Mouse (Mus musculus) spleen, postnatal 36 days (tissue): ENCODE data around the gene Runx1.

ENCODE experiments used
- DNase-seq, 2 experiments: peaks; one replicate each; pipeline ENCODE4 v3.0.0; 2022; ENCODE audit warnings: low spot score in 2 of 2, mixed read lengths in 1 of 2

The Runx1 gene

GRCm38 (mm10) chr16:92656750-92657149, 169.2 kb downstream of the Runx1 start:
- no peak for DNase-seq

DNA sequence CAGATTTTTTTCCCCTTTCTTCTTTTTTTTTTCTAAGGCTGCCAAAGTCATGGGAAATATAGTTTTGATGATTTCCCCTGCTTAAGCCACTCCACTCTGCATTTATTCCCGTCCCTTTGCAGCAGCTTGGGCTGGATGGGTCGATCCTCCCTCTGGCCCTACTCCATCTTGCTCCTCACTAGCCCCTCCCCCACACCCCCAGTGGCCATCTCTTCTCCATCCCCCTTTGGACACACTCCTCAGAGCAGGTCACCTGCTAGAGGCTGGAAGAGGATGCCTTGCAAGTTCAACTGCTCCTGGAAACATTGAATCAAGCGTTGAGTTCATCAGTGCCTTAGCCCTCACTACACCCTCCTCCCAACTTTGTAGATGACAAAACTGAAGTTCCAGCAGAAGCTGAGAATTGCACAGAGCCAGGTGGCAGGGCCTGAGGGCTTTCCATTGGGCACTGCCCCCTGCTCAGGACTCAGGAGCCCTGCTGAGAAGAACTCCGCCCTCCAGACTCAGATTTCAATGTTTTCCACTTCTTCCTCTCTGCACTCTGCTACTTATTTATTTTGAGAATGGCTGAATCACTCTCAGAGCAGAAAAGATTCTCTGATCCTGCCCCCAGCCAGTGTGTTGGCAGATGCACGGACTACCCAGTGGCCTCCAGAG, 171.5 kb downstream of the Runx1 start:
- DNase-seq = no peak

GRCm38 (mm10) chr16:92653816-92654215, 172.1 kb downstream of the Runx1 start:
- no peak for DNase-seq

DNA sequence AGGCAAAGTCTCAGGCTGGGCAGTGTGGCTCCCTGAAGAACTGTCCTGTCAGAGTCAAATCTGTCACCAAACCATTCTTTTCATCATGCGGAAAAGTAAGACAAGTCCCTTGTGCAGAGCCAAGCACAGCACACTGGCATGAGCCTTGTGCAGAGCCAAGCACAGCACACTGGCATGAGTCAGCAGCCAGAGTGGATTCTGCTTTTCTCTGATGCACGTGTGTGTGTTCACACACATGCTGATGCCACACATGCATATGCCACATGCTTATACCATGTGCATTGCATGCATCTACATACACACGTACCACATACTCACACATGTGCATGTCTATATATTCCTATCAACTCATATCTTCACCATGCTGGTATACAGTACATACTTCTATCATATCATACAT, 174.7 kb downstream of the Runx1 start:
- DNase-seq = no peak

GRCm38 (mm10) chr16:92646153-92646552, 179.8 kb downstream of the Runx1 start:
- no peak for DNase-seq

DNA sequence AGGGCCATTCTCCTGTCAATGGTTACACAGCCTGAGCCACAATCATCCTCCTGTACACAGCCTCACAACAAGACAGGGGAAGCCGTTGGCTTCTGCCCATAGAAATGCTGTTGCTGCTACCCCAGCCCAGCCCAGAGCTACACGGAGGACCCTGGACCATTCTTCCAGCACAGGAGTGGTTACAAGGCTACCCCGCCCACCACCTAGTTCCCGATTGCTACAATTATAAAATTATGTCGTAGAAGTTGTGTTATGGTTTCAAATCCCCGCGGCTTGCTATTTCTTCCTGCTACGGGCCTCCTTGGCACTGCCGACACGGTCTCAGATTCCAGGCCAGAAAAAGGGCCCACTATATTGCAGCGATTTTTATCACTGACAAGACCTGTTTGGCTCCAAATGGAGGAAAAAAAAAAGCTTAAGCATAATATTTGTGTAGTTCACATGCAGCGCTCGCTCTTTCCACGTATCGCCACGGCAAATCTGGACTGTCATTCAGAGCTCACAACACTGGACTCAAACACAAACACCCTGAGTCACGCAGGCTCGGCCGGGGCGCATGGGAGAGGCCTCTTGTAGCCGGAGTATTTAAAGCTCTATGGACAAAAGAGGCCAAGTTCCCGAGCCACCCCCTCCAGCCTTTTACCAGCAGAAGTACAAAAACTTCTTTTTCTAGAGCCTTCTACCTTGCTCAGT, 180.4 kb downstream of the Runx1 start:
- DNase-seq = no peak

DNA sequence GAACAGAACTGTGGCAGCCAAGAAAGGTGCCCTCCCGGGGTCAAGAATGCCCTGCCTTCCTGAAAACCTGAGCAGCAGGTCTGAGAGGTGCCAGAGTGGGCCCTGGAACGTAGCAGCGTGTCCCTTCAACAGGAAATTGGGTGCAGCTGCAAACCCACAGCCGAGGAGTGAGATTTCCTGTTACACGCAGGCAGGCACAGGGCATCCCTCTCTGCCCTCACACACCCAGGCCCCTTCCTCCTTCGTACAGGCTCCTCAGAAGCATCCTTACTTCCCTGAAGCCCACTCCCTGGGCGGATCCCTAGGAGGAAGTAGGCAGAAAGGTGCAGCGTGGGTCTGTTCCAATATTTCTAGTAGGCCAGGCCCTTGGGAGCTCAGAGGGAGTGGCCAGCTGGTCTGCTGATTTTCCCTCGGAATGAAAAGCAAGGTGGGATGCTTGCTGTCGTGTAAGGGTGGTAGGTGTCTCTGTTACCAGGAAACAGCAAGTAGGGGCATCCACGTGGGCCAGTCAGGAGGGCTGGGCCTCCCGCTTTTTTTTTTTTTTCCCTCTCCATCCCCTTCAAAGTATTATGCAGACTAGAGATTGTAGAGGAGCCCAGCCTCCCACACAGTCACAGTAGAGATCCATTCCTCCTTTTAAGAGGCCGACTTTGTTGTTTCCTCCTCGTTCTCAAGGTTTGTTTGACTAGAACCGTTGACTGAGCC, 181.1 kb downstream of the Runx1 start:
- peak; percentile 39 to 56 for DNase-seq

DNA sequence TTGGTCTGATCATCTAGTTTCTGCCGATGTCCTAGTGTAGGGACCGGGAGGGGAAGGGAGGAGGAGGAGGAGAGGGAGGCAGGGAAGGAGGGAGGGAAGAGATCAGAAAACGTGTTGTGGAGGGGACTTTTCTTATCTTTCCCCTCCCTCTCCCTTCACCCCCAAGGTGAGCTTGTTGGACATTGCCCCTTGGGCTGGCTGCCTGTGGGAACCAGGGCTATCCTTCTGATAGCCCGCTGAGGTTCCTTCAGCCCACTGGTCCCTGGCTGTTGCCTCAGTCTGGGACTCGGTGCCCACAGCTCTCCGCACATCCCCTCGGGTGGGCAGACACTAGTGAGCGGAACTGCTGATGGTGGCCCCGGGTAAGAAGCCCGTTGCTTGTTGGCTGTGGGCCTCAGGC, 181.6 kb downstream of the Runx1 start:
- DNase-seq = no peak

- DNase-seq = no peak
Measured at GRCm38 (mm10) chr16:92642283-92642682, 183.7 kb downstream of the Runx1 start.

- DNase-seq = peak in 1 of 2 experiments; percentile 18
Measured at GRCm38 (mm10) chr16:92641053-92641452, 184.9 kb downstream of the Runx1 start.

DNA sequence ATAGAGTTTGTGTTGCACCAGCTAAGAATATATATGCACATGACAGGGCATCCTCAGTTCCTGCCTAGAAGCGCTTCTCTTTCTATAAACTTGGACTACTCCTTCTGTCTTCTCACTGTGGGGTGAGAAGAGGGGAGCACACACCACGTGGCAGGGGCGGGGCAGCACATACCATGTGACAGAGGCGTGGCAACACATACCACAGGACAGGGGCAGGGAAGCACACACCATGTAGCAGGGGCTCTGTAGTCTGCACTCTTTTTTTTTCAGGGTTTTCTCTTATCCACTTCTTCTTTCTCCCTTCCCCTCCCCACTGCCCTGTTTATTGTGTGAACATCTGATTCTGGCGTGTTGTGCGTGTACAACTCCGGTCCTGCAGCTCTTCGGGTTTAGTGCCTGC, 186.9 kb downstream of the Runx1 start:
- peak in 1 of 2 experiments; percentile 19 for DNase-seq

- DNase-seq = no peak
Measured at GRCm38 (mm10) chr16:92637033-92637432, 188.9 kb downstream of the Runx1 start.

DNA sequence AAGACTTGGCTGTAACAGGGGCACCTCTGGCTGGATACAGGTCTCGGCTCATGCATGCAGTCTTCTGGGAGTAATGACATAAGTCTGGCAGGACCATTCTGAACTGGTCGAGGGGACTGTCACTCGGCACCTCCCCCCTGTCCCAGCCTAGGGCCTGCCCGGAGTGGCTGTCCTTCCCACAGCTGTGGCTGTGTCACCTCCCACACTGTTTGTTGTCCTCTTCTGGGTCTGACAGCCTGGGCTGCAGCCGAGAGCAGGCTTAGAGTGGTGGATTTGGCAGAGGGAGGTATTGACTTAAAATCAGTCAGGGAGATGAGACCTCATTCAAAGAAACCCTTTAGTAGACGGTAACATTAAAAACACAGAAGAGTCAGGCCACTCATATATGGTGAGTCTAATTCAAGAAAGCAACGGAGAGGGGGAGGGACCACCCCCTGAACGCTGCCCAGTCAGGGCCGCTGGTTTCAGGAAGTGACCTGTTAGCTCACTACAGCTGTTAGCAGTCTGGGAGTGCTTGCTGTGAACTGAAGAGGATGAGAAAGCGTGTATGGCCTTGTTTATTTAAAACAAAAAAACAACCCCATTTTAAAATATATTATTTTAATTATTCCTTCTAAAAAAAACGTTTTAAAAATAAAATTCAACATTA, 193.7 kb downstream of the Runx1 start:
- no peak for DNase-seq

- DNase-seq = no peak
Measured at GRCm38 (mm10) chr16:92631637-92632036, 194.3 kb downstream of the Runx1 start.

DNA sequence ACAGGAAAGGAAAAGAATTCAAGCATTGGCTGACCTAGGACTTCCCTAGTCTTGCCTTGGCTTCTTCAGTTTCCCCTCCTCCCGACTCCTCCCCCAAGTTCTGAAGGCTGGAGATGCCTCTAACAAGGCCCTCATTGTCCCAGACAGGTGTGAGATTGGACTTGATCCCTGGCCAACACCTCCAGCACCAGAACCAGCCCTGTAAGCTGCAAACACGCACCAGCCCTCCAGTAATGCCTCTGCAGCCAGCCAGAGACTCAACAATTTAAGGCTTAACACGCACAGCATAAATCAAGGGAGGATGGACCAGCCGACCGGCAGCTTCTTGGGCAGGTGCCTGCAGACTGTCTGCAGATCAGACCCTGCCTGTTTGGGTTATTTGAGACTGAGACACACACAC, 195.0 kb downstream of the Runx1 start:
- DNase-seq = no peak

DNA sequence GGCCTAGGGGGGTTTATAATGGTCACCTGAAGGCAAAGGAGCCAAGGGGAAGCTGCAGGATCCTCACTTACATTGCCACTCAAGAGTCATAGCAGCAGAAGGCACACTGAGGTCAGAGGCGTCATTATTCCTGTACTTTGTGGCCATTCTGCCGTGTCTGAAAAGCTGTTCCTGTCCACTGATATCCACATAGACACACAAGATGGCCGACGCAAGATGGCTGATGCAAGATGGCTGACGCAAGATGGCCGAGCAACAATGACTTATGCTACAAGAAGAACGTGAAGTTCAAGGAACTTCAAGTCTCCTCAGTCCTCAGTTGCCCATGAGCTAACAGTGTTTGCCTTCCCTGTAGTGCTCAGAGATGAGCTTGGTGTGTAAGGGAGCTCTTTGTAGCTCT, 196.1 kb downstream of the Runx1 start:
- no peak for DNase-seq

GRCm38 (mm10) chr16:92627262-92627661, 198.7 kb downstream of the Runx1 start:
- no peak for DNase-seq

GRCm38 (mm10) chr16:92623953-92624352, 202.0 kb downstream of the Runx1 start:
- no peak for DNase-seq

DNA sequence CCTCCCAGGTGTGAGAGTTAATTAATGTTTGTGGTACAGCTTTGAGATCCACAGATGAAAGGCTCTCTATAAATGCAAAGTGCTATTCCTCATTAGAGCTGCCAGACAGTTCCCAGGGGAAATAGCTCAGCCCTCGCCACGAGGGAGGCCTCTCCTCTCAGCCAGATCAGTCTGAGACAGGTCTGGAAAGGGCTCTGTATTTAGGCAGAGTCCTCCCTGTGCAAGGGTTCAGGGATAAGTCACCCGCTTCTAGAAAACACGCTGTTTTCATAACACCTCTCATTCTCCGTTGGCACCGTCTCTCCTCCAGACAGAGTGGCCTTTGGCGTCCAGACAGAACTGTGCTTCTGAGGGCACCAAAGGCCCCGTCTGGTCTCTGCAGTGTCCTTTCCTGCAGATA, 204.1 kb downstream of the Runx1 start:
- no peak for DNase-seq

DNA sequence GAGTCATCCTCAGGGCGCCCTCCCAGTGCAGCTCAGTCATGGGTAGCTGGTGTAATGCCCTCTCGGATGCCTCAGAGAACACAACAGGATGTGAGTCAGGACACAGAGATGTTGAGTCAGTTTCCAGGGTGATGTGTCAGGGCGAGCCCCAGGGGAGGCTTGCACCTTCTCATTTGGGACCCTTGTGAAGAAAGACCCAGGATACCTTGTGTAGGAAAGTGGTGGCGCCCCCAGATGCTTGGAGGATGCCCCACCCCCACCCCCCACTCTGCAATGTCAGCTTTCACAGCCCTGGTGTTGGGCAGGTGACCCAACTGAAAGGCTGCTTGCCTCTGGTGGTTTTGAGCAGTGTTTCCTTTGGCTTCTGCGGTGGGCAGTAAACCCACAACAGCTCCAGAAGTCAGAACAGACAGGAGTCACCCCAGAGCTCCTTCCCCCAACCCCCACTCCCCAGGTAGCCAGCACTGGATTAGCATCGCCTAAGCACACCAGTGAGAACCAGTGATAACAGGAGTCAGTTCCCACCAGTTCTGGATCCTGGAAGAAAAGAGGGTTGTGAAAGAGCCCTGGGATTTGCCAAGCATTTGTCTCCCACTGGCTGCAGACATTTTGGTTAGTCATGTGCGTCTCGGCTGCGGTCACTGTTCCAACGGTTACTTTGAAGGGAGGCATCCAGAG, 205.0 kb downstream of the Runx1 start:
- DNase-seq = no peak

DNA sequence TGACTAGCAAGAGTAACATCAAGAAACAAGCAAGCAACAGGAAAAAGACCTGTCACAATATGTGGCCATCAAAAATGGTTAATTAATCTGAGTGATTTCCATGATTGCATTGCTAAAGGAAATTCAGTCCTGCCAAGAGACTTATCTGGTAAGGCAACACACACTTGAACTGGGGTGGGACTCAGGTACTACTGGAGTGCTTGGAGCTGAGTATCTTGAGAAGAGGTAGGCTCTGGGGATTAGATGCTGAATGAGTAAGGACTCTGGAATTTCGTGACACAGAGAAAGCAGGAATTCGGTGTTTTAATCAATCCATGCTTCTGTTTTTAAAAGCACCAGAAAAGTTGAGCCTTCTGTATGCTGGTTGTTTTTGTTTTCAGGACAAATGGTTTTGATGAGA, 209.1 kb downstream of the Runx1 start:
- no peak for DNase-seq

GRCm38 (mm10) chr16:92615234-92615799, 210.6 kb downstream of the Runx1 start:
- DNase-seq = no peak
